Mouse (Mus musculus) embryo, embryonic 10 days (tissue): ENCODE measurements at regions not wholly inside any gene's neighbourhood (a gene's known extent, or its start where the extent isn't known, plus 50 kb on each side); places are given as distances from the start of the nearest gene placed in this dataset.

Experiments
- DNase-seq: peaks from one replicate; pipeline ENCODE4 v3.0.0-alpha.2; 2015; ENCODE audit warnings: low spot score

DNA sequence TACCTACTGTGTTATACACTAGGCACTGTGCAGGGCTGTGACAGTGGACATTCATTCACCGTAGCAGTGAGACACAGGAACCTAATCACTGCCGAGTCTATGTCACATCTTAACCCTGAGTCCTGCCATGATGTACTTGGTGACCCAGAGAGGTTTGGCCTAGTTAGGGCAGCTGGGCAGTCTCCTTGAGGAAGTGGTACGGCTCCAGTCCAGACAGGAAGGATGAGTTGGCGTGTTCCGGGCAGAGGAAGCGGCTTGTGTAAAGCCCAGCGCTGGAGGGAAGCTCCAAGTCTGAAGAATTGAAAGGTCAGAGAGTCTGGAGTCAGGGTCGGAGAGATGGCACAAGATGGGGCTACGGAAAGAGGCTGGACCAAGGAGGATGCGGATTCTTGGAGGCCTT lies 99.4 kb upstream of the Smim15 start:
- no peak for DNase-seq

DNA sequence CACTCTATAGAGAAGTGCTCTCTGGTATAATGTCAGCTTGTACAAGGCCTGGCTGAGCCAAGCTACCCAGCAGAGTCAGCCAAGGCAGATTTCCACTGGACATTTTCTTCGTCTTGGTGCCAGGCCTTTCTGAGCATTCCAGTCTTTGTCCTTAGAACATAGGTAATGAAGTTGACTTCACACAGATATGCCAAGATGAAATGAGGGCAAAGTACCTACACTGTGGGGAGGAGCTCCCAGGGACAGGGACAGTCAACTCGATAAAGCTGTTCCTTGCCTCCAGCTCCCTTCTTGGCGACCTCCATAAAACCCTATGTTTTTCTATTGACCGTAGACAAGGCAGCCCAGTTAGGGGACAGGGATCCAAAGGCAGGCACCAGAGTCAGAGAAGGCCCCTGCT lies 101.3 kb upstream of the Smim15 start:
- no peak for DNase-seq

DNA sequence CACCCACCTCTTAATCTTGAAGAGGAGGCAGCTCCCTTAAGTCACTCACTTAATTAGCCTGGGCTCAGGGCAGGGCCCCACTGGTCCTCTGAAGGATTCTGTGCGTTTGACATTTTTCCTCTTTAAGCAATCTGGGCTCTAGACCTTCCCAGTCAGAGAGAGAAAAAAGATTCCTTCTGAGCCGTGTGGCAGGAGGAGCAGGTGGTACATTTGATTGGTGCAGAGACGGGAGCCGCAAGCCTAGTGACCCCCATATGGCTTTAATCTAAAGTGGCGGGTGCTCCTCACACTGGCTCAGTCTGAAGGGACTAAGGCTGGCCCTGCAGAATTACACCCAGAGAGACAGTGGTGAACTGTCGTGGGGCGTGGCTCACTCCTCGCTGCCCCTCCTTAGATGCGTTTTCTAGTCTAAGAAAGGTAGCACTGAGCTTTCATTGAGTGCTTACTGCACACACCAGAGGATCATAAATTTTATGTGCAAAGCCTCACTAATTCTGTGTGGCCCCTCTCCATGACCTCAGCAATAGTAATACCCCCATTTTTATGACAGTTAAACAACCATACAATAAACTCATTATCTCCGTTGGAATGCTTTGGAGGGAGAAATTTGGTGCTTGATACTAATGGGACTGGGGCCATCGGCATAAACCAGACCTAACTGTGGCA lies 101.8 kb upstream of the Smim15 start:
- DNase-seq = no peak

DNA sequence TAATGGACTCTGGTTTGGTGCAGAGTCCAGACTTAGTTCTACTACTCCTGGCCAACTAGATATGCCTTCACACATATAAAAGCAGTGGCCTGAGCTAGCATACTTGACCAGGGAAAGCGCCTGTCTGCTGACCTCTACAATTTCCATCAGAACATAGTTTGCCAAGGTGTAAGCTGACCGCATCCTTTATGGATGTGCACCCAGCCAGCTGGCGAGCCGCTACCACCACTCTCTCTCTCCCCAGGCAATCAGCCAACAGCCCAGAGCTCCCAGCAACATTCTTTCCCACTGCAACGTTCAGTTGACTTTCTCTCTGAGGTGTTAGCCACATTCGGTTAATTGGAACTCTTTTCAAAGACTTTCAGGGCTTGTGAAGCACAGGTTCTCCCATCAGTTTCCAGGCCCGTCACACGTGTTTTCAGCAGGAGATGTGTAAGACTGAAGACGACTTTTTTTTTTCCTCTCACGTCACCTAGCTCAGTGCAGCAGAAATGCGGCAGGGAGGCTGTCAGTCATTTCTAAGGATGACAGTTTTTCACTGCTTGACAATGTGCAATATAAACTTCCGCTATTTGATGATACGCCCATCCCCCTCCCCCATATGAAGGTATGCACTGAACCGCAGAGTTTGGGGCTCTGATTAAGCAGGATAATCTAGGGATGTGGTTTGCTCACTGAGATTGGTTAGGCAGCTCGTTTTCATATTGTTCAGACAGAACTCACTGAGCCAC lies 104.2 kb upstream of the Smim15 start:
- DNase-seq = no peak

DNA sequence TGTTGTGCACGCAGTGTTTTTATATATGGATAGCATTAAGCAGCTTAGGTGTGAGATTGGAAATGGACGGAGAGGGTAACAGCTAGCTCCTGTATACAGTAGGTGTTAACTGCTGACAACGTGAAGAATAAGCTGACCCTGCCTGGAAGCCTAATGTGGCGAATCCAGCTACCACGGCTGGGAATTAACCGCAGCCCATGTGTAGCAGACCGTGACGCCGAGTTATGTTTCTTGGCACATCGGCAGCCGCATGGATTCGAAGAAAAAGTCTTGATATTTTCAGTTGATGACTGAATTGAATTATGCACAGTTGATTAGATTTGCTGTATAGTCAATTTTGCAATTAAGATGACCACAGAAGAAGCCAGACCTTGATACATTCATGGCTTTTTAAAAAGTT lies 108.6 kb upstream of the Smim15 start:
- no peak for DNase-seq

DNA sequence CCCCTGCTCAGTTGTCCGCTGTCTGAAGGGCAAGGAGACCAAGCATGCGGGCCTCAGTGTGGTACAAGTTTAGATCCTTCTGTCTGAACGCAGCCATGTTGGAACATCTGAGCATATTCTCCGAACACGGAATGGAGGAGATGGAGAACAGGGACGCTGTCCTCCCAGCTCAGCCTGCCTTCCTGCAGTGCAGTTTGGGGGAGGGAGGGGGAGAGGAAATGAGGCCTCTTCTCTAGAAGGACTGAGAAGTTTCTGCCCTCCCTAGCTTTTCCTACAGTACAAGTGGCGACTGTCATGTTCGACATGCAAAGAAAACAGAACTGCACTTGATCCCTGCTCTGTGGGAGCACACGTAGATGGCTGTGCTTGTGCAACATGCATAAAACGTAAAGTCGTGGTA lies 109.6 kb upstream of the Smim15 start:
- no peak for DNase-seq

DNA sequence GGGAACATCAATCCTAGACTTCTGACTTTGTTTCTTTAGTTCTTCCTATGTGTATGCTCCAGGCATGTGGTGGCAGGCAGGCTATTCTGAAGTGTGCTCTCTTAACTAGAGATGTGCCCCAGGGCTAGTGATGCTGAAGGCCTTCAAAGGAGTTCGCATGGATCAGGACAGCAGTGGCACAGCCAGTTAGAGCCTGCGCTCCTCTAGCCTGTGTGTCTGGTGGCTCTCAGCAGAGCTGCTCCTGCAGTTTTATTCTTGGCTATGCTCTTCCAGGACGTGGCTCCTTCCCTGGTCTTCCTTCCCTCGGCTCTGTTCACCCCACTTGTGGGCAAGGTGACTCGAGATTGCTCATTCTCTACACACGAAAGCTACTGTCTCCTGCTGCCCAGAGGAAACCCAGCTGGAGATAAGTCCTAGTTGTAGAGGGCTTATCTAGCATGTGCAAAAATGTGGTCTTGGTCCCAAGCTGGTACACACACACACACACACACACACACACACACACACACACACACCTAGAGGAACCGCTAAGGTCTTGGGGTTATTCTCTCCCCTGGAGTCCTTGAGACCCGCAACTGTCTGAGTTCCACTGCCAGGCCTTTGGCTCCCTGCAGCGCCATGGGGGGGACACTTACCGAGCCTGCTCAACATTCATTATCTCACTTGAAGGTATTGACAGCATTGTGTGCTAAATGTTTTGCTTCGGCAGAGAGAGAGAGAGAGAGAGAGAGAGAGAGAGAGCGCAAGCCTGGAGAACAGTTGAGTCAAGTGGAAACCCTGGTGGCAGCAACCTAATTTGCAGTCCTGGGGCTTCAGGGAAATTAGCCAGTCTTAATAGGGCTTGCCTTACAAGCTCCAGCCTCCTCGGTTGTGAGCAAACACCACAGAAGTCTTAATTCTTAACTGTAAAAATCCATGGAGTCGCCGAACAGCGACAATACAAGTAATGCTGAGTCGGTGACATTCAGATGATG lies 110.4 kb upstream of the Smim15 start:
- DNase-seq = peak; percentile 49

DNA sequence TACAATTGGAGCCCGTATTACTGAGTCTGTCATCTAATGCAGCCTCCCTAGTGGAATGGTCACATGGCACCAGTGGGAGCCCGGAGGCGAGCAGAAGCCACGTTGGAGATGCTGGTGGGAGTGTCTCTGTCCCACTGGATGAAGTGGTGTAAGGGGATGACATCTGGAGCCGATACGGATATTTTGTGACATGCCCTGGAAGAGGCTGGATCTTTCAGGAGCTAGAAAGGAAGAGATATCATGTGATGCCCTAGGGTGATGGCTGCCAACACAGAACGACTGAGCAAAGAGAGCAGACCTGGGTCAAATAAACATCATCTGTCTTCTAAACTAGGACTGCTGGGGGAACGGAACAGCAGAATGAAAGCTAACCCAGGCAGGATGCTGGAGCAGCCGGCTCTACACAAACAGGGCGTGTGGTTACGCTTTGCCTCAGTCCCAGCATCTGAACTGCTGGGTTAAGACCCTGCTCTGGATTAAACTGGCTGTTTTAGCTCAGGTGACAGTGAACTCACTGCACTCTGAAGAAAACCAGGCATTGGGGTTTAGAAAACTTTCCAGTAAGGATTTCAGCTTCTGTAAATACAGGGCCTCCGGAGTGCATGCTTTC lies 111.7 kb upstream of the Smim15 start:
- DNase-seq = peak; percentile 55

DNA sequence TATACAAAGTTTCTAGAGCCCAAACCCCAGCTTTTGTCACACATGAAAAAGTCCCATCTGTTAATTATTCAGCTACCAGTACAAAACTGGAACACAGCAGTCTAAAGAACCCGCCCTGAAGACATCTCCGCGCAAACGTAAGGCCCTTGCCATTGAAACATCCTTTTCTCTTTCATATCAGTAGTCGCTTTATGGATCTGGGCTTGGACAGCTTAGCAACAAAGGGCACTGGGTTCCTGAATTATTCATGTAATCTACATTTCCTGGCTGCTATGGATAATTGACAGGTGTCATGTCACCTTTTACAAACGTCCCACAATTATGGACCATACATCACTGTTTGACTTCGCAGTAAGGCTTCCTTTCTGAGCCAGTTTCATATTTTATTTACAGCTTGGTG lies 113.0 kb upstream of the Smim15 start:
- DNase-seq = no peak

DNA sequence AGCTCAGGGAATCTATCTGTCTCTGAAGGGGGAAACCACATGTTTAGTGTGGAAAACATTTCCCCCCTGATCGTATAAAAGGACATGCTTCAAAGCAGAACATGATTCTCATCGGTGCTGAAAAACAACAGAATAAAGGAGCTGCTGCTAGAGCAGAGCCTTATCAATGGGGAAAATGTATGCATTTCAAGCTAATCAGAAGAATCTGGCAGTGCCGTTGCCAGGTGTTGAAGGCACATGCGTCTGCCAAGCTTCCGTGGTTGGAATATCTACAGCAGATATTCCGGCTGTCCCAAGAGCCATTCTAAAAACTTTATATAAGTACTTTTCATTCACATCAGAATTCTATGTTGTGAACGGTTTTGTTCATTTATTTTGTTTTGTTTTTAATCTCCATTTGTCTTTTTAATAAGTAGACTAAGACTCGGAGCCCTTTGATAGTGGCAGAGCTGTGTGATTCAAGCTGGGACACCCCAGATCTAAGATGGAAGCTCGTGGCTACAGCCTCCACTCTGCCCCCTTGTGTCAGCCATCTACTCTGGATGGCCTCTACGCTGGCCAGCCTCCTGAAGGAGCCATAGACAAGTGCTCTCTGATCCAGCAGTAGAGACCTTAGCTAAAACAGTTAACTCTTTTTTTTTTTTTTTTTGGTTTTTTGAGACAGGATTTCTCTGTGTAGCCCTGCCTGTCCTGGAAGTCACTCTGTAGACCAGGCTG lies 116.6 kb upstream of the Smim15 start:
- DNase-seq = peak; percentile 44

DNA sequence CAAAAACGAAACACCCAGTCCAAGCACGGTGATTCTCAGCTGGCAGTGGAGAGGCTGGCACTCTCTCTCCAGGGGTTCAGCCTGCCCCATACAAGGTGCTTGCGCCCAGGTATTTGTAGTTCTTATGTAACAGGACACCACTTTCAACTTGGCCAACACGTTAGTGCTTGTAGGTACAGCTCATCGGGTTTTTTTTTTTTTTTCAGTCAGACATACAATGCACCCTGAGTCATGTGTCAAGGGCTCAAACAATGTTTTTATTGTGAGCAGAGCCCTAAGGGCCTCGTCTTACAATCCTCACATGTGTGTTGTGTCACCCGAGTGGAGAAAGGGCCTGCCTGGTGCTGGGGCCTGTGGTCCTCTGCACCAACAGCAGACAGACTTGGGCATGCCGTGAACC lies 118.8 kb upstream of the Smim15 start:
- no peak for DNase-seq

DNA sequence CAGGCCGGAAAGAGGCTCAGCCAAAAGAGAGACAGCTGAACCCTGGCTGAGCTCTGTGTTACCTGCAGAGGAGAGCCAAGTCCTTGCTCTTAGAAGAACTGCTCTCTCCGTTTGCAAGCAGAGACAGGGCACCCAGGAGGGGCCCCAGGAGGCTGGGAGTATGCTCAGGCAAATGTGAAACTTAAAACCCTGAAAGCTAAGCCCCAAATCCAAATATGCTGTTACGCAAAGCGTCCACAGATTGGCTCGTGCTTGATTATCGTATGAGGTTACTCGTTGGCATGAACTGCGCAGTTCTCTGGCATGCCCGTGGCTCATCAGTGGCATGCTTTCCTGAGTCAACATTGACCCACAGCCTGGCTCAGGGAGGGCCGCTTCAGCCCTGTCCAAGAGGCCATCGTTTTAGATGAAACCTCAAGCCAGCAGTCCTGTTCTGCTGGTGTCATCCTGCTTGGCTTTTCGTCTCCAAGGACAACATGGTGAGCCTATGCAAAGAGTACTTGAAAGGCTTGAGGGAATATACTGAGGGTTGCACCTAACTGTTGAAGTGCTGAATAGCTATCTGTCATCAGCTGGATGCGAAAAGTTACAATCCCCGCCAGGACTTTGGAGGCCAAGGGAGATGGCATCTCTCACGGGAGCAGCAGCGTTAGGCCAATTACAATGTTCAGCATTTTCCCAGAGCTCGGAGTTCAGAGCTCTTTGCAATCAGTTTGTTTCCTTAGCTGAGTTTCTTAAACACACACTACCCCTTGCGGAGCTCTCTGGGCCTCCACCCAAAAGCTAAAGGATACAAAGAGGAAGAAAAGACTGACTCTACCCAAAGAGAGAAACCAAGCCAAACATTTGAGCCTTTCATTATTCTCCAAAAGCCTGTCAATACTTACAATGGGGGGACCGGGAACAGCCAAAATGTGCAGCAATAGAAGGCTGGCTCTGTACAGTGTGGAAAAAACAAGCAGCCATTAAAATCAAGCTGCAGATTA lies 120.8 kb upstream of the Smim15 start:
- DNase-seq = no peak

DNA sequence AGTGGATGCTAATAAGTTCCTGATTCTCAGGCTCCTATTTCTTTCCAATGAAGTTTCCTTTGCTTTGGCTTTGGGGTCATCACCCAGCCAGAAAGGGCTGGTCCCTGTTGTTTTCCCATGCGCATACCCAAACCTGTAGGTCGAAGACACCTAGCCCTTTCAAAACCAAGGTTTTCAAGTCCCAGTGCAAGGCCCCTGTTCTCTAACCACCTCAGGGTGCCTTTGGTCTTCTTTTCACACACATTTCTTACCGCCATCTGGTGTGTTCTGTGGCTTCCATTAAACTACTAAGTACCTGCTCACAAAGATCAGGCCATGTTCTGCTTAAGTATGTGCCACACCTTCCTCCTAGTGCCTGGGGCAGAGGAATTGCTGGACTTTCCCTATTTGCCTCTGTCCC lies 124.8 kb upstream of the Smim15 start:
- DNase-seq = no peak

DNA sequence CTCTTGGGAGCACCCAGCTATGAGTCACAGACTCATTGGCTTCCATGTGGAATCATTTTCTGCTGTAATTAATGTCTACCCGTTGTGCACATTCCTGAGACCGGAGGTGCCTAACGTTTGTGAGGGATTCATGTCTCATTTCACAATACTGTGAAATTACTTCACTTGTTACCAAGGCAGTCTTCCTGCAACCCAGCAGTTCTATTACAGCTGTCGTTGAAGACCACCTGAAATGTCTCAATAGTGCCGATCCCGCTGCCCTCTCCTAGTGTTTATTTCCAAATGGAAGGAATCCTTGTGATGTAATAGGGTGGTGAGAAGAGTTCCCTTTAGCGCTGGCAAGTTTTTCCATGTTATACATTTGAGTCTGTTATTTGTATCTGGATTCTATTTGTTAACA lies 125.8 kb upstream of the Smim15 start:
- DNase-seq = no peak

DNA sequence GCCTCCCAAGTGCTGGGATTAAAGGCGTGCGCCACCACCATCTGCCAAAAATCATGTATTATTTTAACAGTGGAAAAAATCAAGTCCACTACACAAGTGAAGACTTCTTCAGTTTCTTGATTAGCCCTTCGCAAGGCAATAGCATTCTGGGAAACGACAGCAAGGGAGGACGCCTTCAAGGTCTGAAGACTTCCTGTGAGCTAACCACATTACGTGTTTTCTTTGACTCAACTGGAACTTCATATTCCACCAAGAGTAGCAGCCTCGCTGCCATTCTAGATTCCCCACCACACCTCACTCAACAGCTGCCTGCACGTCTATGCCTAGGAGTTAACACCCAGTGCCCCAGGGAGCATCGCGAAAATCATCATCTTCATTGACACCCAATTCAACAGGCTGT lies 126.2 kb upstream of the Smim15 start:
- no peak for DNase-seq

DNA sequence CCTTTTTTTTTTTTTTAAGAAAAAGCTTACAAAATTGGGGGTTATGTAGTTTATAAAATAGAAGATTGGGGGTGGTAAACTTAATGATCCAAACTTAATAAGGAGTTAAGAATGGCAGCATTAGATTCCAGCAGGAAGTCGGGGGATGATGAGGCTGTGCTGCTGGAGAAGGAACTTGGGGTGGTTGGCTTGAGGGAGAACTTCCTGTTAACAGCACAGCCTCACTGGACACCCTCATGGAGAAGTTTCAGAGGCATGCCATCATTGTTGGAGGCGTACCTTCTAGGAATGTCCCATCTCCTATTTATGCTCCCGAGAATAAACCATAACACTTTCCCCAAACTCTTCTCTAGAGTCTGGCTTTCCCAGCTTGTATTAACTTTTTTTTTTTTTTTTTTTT lies 126.7 kb upstream of the Smim15 start:
- no peak for DNase-seq

DNA sequence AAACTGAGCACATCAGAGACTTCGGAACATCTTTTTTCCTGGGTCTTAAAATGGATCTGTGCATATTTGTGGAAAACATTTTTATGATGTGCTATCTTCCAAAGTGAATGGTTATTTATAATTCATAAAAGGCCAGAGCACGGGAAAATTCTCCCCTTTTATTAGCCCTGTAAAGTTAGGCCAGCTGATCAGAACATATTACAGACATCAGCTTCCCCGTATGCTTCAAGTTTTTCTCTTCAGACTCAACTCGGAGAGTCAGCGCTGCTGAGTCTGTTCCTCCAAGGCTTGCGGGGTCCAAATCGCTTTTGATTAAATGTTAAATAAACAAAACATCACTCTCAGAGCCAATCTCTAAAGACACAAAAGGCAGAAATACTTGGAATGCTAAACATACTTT lies 134.1 kb upstream of the Smim15 start:
- DNase-seq = no peak

DNA sequence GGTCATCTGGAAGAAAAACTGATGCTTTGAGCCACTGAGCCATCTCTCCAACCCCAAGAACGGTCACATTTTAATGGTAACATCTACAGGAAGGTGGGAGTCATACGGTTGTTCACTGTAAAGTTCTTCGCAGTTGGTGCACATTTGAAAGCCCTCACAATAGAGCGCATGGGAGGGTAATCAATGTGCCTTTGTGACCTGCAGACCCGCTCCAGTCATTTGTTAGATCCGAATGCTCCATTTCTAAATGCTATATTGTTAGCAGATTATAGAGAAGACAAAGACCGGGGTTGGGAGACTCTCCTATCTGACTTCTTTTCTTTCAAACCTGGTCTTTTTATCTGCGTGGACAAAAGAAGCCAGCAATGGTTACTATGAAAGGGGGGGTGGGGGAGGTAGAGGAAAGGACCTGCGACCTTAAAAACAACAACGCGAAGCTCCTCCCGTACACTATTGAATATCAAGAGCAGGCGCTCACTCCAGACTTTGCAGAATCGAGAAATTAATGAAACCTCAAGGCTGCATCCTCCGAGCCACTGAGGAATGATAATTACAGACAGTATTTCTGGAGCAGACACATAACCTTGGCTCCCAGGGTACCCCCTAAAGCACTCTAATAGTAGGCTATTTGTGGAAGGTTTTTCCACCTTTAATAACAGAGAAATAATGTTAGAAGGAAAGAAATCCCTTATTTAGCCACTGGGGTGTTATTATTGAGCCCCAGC lies 134.7 kb upstream of the Smim15 start:
- DNase-seq = no peak

DNA sequence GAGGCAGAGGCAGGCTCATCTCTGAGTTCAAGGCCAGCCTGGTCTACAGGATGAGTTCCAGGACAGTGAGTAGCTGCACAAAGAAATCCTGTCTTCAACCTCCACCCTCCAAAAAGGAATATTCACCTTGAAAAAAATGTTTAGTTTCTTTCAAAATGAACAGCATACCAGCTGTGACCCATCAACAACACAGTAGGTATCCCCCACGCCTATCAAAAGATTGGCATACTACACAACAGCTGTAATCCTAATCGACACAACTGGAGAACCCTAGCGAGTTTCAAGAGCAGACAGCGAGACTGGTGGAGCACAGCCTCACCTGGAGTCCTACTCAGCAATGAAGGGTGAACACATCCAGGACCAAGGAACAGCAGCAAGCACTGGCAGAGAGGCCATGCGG lies 136.3 kb upstream of the Smim15 start:
- no peak for DNase-seq

DNA sequence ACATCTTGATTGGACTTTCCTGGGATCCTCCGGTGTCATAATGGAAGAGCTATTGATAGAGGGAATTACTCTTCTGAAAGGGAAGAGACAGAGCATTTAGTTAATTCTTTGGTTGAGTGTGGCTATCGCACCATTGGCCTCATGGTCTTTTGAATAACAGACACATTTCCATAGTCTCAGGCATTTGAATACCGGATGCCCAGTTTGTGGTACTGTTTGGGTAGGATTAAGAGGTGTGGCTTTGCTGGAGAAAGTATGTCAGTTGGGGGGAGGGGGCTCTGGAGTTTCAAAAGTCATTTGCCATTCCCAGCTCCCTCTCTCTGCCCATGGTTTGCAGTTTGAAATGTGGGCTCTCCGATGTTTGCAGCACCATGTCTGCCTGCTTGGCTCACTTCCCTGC lies 139.4 kb upstream of the Smim15 start:
- DNase-seq = no peak
